Mouse (Mus musculus): ENCODE measurements around the gene Msmo1.

Msmo1 gene

GRCm38 (mm10) chr8:64711544-64711943, 22.0 kb downstream of the Msmo1 start:
- no peak for DNase-seq

- no peak for DNase-seq
Observed at GRCm38 (mm10) chr8:64707481-64707880, 26.1 kb downstream of the Msmo1 start.

GRCm38 (mm10) chr8:64703191-64703590, 30.4 kb downstream of the Msmo1 start:
- no peak for DNase-seq

- peak; percentile 54 for DNase-seq
Observed at GRCm38 (mm10) chr8:64692651-64693201, 40.9 kb downstream of the Msmo1 start, which contains the start of gene Cpe. Gene Cpe (minus strand): TSS chr8:64693054.

GRCm38 (mm10) chr8:64691591-64692401, 41.8 kb downstream of the Msmo1 start:
- DNase-seq = no peak

GRCm38 (mm10) chr8:64690845-64691244, 42.7 kb downstream of the Msmo1 start:
- DNase-seq = no peak

- no peak for DNase-seq
Observed at GRCm38 (mm10) chr8:64690306-64690705, 43.3 kb downstream of the Msmo1 start.

- DNase-seq = no peak
Observed at GRCm38 (mm10) chr8:64688741-64689140, 44.9 kb downstream of the Msmo1 start.

GRCm38 (mm10) chr8:64688161-64688560, 45.4 kb downstream of the Msmo1 start:
- DNase-seq = no peak

GRCm38 (mm10) chr8:64682501-64682900, 51.1 kb downstream of the Msmo1 start:
- DNase-seq = no peak

- no peak for DNase-seq
Observed at GRCm38 (mm10) chr8:64676381-64676780, 57.2 kb downstream of the Msmo1 start.

GRCm38 (mm10) chr8:64674951-64675585, 58.5 kb downstream of the Msmo1 start:
- DNase-seq = peak; percentile 0 to 4

GRCm38 (mm10) chr8:64672920-64673319, 60.7 kb downstream of the Msmo1 start:
- no peak for DNase-seq

- DNase-seq = no peak
Observed at GRCm38 (mm10) chr8:64671937-64672336, 61.7 kb downstream of the Msmo1 start.

All from lung, adult 18-20 months (tissue).